Mouse (Mus musculus): ENCODE results near the gene Gm21083. TPM values are rescaled to one million over a fixed set of nuclear protein-coding genes. Genes with fewer than 3 reads are reported as not detected.

The Gm21083 gene
- polyA plus RNA-seq, 1 experiment from 2014 or later: 0.15 TPM

Other genes with a start within 250 kb of the Gm21083 start
- 0.12 TPM in 1 of 2 replicates, not detected in the other for gene Gm21149, start 100.8 kb upstream of the Gm21083 start, polyA plus RNA-seq (2015; fragmentation: Nextera tagmentation; extraction: Ambion mirVana)
- gene Gm21190, start 48.1 kb upstream of the Gm21083 start, polyA plus RNA-seq (2015; fragmentation: Nextera tagmentation; extraction: Ambion mirVana): not detected in 2 replicates
- not detected in 2 replicates for gene Speer4d, start 41.7 kb downstream of the Gm21083 start, polyA plus RNA-seq (2015; fragmentation: Nextera tagmentation; extraction: Ambion mirVana)
- gene 4930572O03Rik, start 79.7 kb downstream of the Gm21083 start, polyA plus RNA-seq (2015; fragmentation: Nextera tagmentation; extraction: Ambion mirVana): not detected in 2 replicates
- not detected in 2 replicates for gene Speer4c, start 136.9 kb downstream of the Gm21083 start, polyA plus RNA-seq (2015; fragmentation: Nextera tagmentation; extraction: Ambion mirVana)